Mouse (Mus musculus) cerebellum, adult 11 months (tissue): ENCODE results near the gene Efnb1.

Experiments used
- DNase-seq: peaks from one replicate; pipeline ENCODE4 v3.0.0; 2022

The Efnb1 gene

DNA sequence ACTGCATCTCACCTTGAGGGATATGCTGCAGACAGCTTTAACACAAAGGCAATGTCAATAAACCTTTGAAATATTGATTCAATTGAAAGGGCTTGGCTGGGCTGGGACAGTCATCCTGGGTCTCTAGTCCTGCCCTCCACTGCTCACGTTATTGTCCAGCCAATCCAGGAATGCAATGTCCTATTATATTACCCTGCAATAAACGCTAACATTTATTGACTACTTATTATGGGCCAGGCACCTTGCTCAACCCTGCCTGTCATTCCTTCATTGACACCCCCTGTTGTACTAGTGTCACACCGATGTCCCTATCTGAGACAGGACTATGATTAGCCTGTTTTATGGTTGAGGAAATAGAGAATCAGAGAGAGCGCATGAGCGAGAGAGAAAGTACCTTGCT lies 18.4 kb downstream of the Efnb1 start:
- no peak for DNase-seq

DNA sequence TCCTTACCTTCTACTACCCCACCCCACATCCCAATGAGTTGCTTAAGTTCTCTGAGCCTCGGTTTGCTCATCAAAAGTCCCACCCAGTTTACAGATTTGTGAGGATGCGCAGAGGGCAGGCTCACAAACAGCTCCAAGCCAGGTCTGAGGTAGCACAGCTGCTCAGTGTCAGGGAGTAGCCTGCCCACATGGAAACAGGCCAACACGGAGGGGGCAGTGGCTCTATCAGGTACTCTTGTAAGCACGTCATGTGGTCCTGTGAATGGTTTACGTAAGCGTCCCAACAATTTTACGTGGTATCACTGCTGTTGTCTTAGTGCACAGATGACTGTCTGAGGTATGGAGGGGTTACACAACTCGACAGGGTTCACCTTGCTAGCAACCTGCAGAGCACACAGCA lies 23.1 kb downstream of the Efnb1 start:
- DNase-seq: no peak

DNA sequence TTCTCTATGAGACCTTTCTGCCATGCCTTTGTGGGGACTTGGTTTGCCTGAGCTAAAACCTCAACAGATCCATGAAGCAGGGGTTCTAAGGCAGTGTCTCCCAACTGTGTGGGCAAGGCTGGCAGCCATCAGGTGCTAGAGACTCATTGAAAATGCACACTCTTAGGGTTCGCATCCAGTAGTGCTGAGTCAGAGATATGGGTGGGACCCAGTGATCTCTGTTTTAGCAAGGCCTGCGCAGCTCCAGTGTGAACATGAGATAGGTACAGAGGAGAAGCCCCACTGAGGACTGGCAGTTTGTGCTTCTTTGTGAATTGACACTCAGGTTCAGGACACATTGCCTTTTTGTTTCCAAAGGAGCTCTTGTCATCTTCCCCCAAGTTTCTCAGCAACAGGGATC lies 28.2 kb downstream of the Efnb1 start:
- no peak for DNase-seq

DNA sequence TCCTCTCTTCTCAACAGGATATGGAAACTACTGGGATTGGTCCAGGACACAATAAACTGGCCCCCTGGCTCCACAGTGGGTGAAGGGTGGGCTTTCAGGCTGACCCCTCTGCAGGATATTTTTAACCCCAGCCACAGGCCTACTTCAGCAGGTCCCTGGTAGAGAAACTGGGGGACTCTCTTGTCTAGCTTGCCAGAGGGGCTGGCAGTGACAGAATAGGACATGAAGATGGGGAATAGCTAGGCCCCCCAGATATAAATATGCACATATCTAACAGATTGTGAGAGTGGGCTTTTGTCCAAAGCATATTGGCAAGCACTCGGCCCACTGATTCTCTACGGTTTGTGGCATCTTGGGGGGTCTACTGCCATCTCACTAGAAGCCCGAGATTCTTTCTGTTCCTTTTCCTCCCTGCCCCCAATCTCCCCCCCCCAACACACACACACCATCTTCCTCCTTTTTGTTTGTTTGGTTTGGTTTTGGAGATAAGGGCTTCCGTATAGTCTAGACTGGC lies 29.0 kb downstream of the Efnb1 start:
- DNase-seq: no peak

DNA sequence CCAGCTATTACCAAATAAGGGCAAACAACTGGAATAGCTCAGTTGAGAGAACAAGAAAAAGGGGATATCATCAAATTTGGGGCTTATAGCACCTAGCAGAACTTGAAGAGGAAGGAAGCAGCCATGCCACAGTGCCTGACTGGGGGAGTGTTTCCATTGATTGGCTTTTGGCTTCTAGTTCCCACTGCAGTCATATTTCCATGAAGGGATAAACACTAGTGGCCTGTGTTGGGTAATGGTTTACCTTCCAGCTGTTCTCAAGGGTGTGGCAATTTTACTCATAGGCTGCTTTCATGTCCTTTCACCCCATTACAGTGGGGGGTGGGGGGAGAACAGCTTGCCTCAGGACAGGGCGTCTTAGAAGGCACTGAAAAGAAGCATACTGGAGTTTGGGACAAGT lies 31.1 kb downstream of the Efnb1 start:
- no peak for DNase-seq

DNA sequence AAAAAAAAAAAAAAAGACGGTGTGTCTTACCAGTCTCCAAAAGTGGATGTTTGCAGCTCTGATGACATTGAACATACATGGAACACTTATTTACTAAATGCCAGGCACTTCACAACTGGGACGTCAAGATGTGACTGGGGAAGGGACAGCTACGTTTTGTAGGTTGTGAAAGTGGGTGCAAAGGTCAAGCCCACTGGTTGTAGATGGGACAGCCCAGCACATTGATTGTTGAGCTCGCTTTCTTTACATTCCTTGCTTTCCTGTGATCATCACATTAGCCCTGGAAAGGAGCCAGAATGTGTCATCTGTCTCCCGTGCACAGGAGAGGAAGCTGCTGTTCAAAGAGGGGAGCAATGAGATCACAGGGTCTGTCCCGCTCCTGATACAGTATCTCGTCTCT lies 31.6 kb downstream of the Efnb1 start:
- DNase-seq: no peak

DNA sequence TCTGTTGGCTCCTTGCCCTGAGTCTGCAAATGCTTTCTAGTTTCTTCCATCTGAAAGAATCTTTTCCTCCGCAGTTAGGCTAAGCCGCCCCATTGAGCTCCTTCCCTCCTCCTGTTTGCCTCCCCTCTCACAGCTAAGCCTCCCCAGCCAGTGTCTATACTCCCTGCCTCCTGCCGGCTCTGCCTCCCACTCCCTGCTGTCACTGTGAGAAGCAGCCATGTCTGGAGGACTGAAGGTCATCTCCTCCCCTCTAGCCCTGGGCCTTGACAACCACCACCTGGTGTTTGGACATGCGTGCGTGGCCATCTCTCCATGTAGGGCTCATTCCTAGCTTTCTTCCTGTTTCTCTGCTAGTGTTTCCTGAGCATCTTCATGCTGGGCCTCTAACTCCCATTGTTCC lies 36.4 kb downstream of the Efnb1 start:
- no peak for DNase-seq

DNA sequence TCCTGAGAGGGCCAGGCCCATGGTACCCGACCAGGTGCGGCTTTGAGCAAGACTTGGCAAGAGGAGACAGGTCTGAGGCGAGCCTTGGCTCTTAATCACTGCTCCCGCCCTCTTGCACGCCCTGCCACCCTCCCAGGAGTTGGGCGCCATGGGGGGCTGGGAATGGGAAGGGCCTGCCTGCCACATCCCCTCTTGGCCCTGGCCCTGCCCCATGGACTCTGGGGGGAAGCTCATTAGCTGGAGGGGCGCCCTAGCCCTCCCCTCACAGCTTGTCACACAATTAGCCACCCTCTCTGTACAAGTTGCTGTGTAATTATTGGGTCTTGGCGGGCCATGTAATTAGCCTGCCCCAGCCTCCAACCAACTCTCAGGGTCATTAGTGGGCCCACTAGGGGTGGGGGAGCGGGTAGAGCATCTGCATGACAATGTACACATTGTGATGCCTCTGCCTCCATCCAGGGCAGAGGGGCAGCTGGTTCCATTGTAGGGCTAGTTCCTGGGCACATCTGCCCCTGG lies 49.2 kb downstream of the Efnb1 start:
- no peak for DNase-seq

DNA sequence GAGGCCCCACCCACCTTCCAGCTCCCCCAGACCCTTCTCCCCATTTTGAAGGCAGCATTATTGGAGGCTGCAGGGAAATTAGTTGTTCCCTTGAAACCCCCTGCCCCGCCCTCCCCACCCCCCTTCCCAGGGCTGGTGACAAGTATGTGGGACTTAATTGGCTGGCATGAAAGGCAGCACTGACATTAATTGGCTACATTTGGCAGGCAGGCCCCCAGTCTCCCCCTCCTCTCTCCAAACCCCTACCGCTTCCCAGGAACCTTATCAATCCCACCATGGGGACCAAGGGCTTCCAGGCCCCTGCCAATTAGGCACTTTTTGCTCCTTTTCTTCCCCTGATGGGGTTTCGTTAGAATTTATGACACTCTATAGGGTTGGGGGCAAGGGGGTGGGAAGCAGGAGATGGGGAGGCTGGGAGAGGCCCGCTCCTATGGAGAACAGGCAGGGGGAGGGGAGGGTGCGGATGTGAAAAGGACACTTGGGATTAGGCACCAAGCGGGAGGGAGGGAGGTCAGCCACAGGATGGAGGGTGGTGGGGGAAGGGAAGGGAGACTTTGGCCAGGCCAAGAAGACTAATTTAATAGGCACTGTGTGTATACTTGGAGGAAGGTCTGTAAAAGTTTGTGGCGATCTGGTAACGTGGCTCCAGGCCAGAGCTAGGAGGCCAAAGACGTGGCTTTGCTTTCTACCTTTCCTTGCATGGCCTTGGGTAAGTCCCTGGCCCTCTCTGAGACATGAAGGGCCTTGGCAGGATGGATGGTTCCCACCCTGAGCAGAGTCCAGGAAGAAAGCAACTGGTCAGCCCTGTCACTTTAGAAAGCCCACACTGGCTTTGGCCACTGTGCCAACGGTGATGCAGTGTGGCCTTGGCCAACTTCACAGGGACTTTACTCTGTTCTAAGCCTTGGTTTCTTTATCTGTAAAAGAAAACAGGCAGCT lies 50.8 kb downstream of the Efnb1 start:
- no peak for DNase-seq

DNA sequence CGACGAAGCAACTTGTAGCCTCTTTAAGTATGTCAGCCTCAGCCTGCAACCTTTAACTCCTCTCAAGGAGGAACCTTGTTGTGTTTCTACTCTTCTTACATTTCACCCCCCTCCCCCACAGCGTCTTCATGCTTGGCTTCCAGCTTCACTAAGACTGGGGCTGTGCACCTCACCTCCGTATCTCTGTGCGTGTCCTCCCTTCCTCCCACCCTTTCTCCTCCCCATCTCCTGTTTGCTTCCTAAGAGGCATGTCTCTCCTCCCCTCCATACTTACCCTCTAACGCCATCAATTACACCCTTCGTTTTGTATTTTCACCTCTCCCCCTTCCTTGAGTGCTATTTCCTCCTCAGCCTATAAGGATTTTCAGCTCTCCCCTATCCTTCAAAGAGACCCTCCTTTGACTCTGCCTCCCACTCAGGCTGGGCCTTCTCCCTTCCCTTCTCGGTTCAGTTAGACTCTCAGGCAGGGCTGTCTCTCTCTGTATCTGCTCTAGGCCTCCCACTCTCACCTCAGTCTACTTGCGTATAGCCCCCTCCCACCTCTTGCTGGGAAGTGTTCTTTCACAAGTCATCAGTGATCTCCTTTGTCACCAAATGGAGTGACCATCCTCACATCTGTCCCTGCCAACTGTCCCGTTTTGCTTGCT lies 55.6 kb downstream of the Efnb1 start:
- DNase-seq: no peak

DNA sequence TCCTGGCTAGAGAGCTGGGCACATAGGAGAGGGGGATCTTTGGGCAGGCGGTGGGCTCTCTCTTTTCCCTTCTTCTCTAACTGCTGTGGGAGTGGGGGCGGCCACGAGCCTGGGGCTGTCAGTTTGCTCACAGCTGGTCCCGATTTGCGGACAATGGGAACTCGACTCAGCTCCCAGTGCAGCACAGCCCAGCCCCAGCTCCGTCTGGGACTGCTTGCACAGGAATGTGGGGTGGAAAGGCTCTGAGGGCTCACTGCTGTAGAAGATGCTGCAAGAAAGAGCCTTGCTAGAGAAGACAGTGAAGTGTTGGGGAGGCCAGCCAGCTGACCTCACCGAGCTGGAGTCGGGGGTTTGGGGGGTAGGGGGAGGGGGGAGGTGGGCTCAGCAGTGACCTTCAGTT lies 61.0 kb downstream of the Efnb1 start:
- no peak for DNase-seq

DNA sequence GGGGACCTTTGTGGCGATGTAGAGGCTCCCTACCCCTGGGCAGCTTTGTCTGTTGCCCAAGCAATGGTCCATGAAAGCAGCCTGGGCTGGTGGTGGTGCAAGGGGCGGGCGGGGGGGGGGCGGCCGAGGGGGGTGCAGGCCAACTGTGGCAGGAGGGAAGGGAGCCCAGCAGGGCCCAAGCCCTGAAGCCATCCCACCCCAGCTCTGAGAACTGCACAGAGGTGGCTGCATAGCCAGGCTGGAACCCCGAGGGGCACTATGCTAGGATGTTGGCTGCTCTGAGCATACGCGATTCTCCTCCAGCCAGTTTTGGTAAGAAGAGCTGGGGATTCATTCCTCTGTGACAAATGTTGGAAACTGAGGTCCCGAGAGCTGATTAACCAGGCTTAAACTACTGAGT lies 62.6 kb downstream of the Efnb1 start:
- DNase-seq: no peak
